Mouse (Mus musculus) myocyte (in vitro differentiated cells): ENCODE data around the gene Tacc2. TPM values are rescaled to one million over a fixed set of nuclear protein-coding genes. Genes with fewer than 3 reads are reported as not detected.

Experiments used
- H3K27me3 ChIP-seq: one replicate; pipeline ENCODE4 v1.6.1; 2011; ENCODE audit not compliant: control insufficient read depth, insufficient read depth, insufficient read length
- H3K36me3 ChIP-seq: one replicate; pipeline ENCODE4 v1.6.1; 2011; ENCODE audit not compliant: control insufficient read depth, insufficient read depth
- H3K4me2 ChIP-seq: one replicate; pipeline ENCODE4 v1.6.1; 2011; ENCODE audit warnings: low read depth, control low read depth
- H3K4me3 ChIP-seq: one replicate; pipeline ENCODE4 v1.5.1; 2011; ENCODE audit warnings: mild to moderate bottlenecking, control low read depth, moderate library complexity
- H3K79me2 ChIP-seq: one replicate; pipeline ENCODE4 v1.6.1; 2011; ENCODE audit not compliant: control insufficient read depth, insufficient read depth
- H3ac ChIP-seq: one replicate; pipeline ENCODE4 v1.6.1; 2011; ENCODE audit not compliant: control insufficient read depth, insufficient read length
- CEBPB ChIP-seq: IDR thresholded peaks from 2 replicates; pipeline ENCODE4 v1.6.1; 2011; ENCODE audit warnings: mild to moderate bottlenecking, moderate library complexity; ENCODE audit not compliant: poor library complexity, insufficient read depth, severe bottlenecking
- E2F4 ChIP-seq: IDR thresholded peaks from one replicate; pipeline ENCODE4 v1.6.1; 2011; ENCODE audit warnings: mild to moderate bottlenecking, control low read depth, moderate library complexity; ENCODE audit not compliant: insufficient read depth
- MAX ChIP-seq: IDR thresholded peaks from one replicate; pipeline ENCODE4 v1.6.1; 2011; ENCODE audit warnings: low read depth, mild to moderate bottlenecking, control low read depth
- MYOD1 ChIP-seq, 3 experiments: IDR thresholded peaks; one replicate each; pipeline ENCODE4 v1.6.1; 2011; ENCODE audit warnings: control low read depth in 2 of 3, low read depth in 2 of 3, mild to moderate bottlenecking in 2 of 3, moderate library complexity in 1 of 3; ENCODE audit not compliant: insufficient read length in 2 of 3, control insufficient read depth in 1 of 3
- MYOG ChIP-seq, 3 experiments: IDR thresholded peaks; one replicate each; pipeline ENCODE4 v1.6.1; 2011; ENCODE audit warnings: control low read depth in 2 of 3, low read depth in 2 of 3, mild to moderate bottlenecking in 2 of 3; ENCODE audit not compliant: insufficient read length in 2 of 3, control insufficient read depth in 1 of 3, insufficient read depth in 1 of 3
- POLR2A ChIP-seq: IDR thresholded peaks from one replicate; pipeline ENCODE4 v1.6.1; 2011; ENCODE audit warnings: low read depth, mild to moderate bottlenecking, control low read depth, moderate library complexity; ENCODE audit not compliant: insufficient read length
- POLR2AphosphoS2 ChIP-seq: IDR thresholded peaks from one replicate; pipeline ENCODE4 v1.6.1; 2011; ENCODE audit warnings: low read depth, control low read depth; ENCODE audit not compliant: insufficient read length
- REST ChIP-seq: IDR thresholded peaks from one replicate; pipeline ENCODE4 v1.6.1; 2011; ENCODE audit warnings: mild to moderate bottlenecking, control low read depth, moderate library complexity; ENCODE audit not compliant: insufficient read depth, insufficient read length
- SRF ChIP-seq: IDR thresholded peaks from one replicate; pipeline ENCODE4 v1.6.1; 2011; ENCODE audit warnings: low read depth; ENCODE audit not compliant: control insufficient read depth, insufficient read length
- TCF12 ChIP-seq: IDR thresholded peaks from one replicate; pipeline ENCODE4 v1.6.1; 2011; ENCODE audit warnings: mild to moderate bottlenecking, control low read depth; ENCODE audit not compliant: poor library complexity, insufficient read depth, severe bottlenecking
- TCF3 ChIP-seq: IDR thresholded peaks from one replicate; pipeline ENCODE4 v1.6.1; 2011; ENCODE audit warnings: low read depth, control low read depth; ENCODE audit not compliant: insufficient read length
- USF1 ChIP-seq: IDR thresholded peaks from one replicate; pipeline ENCODE4 v1.6.1; 2011; ENCODE audit warnings: low read depth, mild to moderate bottlenecking, control low read depth, moderate library complexity
- polyA plus RNA-seq: library from polyadenylated mRNA; unstranded; fragments of >200 nt; fragmentation: generic; extraction: Trizol; gene quantifications from one replicate; pipeline ENCODE4 v1.2.1, GENCODE M21; 2012; ENCODE audit warnings: missing spikeins

Tacc2 gene
- polyA plus RNA-seq, 1 experiment: 61.8 TPM

DNA sequence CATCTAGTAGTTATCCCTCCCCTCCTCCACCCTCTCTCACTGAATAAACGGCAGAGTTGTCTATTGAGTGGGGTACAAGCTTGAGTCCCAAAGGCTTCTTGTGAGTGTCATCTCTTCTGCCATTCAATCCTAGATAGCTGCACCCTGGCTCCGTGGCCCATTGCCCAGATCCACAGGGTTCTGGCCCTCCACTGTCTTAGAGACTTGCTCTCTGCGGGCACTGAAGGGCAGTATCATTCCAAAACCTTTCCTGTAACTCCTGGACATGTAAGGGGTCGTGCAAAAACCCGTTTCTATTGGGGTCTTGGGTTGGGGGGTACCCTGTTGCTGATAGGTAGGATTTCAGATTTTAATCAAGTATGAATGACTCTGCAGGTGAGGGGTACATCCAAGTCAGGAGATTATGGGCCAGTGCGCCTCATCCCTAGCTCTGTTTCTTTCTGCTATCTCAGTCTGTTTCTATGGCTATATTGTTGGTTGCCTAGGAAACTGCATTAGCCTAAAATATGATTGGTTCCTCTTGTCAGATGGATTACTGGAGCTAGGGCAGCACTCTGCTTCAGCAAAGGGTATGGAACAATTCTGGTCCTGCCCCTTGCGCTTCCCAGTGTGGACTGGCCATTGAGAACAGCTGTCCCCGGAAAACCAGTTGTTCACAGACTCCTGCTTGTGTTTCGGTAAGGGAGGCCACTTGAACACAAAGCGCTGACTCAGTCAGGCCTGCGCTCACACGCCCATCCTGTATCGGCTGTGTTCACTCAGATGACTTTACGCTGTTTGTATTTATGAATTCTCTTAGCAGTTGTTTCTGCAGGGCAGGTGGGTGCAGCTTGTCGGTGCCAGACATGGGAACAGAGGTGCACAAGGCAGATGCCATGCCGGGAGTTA, 119.4 kb downstream of the Tacc2 start:
- H3K79me2 ChIP-seq: peaks cover 19% of the 10 kb centered on the region
- H3K36me3 ChIP-seq: no peaks in the 10 kb centered on the region
- H3ac ChIP-seq: no peak overlapping the region
- TF ChIP-seq TCF12 (no peak), MYOD1 (IDR thresholded peaks at IDR 0.05; ENCODE audit: control insufficient read depth in 1 of 3, insufficient read length in 2 of 3, low read depth in 2 of 3) (peak in 1 of 3 experiments; percentile 28), MYOG (IDR thresholded peaks at IDR 0.05; ENCODE audit: control insufficient read depth in 1 of 3, insufficient read depth in 1 of 3, insufficient read length in 2 of 3, low read depth in 2 of 3) (peak in 1 of 3 experiments; percentile 45), TCF3 (no peak), MAX (no peak)
- H3K4me3 ChIP-seq: no peak overlapping the region
- no peak overlapping the region for H3K4me2 ChIP-seq
- H3K27me3 ChIP-seq: no peaks in the 10 kb centered on the region

DNA sequence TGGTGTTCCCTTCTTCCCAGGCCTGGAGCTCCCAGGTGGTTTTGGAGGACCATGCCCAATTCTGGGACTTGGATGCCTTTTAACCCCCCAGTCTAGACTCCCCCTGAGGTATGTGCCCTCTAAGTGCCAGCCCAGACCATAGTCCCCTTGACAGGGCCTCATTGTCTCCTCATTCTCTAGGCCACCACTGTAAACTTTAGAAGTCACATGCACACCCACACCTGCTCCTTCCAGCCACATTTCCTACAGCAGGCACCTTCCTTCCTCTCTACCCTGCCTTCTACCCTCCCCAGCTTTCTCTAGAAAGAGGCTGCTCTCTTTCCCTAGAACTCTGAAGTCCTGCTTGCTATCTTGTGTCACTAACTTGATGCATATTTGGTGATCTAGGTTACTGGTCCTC, 121.2 kb downstream of the Tacc2 start:
- no peaks in the 10 kb centered on the region for H3K27me3 ChIP-seq
- no peak overlapping the region for H3ac ChIP-seq
- H3K79me2 ChIP-seq: peaks cover 13% of the 10 kb centered on the region
- no peak overlapping the region for H3K4me2 ChIP-seq
- no peak overlapping the region for H3K4me3 ChIP-seq
- H3K36me3 ChIP-seq: no peaks in the 10 kb centered on the region
- no peak for TF ChIP-seq E2F4
- TF ChIP-seq SRF: no peak
- TF ChIP-seq MAX: no peak
- no peak for TF ChIP-seq MYOD1 (IDR thresholded peaks at IDR 0.05; ENCODE audit: control insufficient read depth in 1 of 3, insufficient read length in 2 of 3, low read depth in 2 of 3)
- TF ChIP-seq USF1: no peak
- TF ChIP-seq TCF3: no peak
- TF ChIP-seq POLR2A: no peak
- TF ChIP-seq CEBPB: no peak
- TF ChIP-seq POLR2AphosphoS2: no peak
- TF ChIP-seq TCF12: no peak
- no peak for TF ChIP-seq REST
- TF ChIP-seq MYOG (IDR thresholded peaks at IDR 0.05; ENCODE audit: control insufficient read depth in 1 of 3, insufficient read depth in 1 of 3, insufficient read length in 2 of 3, low read depth in 2 of 3): no peak

DNA sequence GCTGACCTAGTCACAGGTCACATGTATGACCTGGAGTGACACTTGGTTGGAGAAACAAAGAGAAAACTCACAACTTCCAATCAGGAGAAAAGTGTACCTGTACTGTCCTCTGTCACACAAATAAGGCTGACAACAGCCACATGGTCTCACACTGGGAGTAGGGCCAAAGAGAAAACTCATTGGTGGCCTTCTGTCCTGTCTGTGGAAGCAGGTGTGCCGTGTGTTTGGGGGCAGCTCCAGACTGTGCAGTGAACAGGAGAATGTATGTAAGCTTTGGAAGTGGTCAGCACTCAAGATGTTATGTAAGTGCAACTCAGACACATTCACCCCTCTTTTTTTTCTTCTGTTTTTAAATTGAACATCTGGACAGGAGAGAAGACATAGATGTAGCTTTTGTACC, 124.1 kb downstream of the Tacc2 start:
- Histone ChIP-seq H3K36me3 (no peaks in the 10 kb centered on the region), H3K27me3 (no peaks in the 10 kb centered on the region), H3K4me2 (no peak overlapping the region), H3ac (no peak overlapping the region), H3K4me3 (no peak overlapping the region), H3K79me2 (peaks cover 7% of the 10 kb centered on the region)
- no peak for TF ChIP-seq MYOD1 (IDR thresholded peaks at IDR 0.05; ENCODE audit: control insufficient read depth in 1 of 3, insufficient read length in 2 of 3, low read depth in 2 of 3)
- TF ChIP-seq TCF3: no peak
- no peak for TF ChIP-seq SRF
- TF ChIP-seq USF1: no peak
- no peak for TF ChIP-seq REST
- TF ChIP-seq MYOG (IDR thresholded peaks at IDR 0.05; ENCODE audit: control insufficient read depth in 1 of 3, insufficient read depth in 1 of 3, insufficient read length in 2 of 3, low read depth in 2 of 3): no peak
- no peak for TF ChIP-seq CEBPB
- TF ChIP-seq TCF12: no peak
- TF ChIP-seq POLR2A: no peak
- no peak for TF ChIP-seq POLR2AphosphoS2
- no peak for TF ChIP-seq E2F4
- no peak for TF ChIP-seq MAX

DNA sequence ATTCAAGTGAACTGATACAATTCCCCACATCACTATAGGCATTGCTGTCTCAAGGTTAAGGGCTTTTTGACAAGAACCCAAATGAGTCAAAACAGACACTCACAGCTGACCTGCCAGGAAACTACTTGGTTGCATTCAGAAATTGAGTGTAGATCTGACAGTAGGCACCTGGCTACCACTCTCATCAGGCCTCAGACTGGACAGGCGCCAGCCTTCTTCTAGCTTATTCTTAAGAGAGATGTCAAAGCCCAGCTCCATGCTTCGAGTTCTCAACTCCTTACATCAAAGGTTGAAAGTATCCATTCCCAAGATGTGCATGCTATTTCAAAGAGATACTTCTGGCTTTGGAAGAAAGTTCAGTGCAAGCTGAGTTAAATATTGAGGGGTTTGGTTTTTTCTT, 128.0 kb downstream of the Tacc2 start:
- H3K36me3 ChIP-seq: no peaks in the 10 kb centered on the region
- no peak overlapping the region for H3ac ChIP-seq
- TF ChIP-seq MYOG (IDR thresholded peaks at IDR 0.05; ENCODE audit: control insufficient read depth in 1 of 3, insufficient read depth in 1 of 3, insufficient read length in 2 of 3, low read depth in 2 of 3) (no peak), REST (no peak), POLR2A (no peak), MAX (no peak), MYOD1 (IDR thresholded peaks at IDR 0.05; ENCODE audit: control insufficient read depth in 1 of 3, insufficient read length in 2 of 3, low read depth in 2 of 3) (no peak), TCF12 (no peak), TCF3 (no peak), CEBPB (no peak), USF1 (no peak), E2F4 (no peak), SRF (no peak), POLR2AphosphoS2 (no peak)
- no peak overlapping the region for H3K4me2 ChIP-seq
- no peak overlapping the region for H3K4me3 ChIP-seq
- H3K79me2 ChIP-seq: peaks cover 3% of the 10 kb centered on the region
- no peaks in the 10 kb centered on the region for H3K27me3 ChIP-seq
